Mouse (Mus musculus) retina, postnatal 1 day (tissue): ENCODE data around the gene Mapt.

ENCODE experiments used
- DNase-seq: peaks from one replicate; pipeline ENCODE4 v3.0.0-alpha.2; 2012

The Mapt gene

GRCm38 (mm10) chr11:104317631-104318030 lies 86.4 kb downstream of the Mapt start:
- no peak for DNase-seq

DNA sequence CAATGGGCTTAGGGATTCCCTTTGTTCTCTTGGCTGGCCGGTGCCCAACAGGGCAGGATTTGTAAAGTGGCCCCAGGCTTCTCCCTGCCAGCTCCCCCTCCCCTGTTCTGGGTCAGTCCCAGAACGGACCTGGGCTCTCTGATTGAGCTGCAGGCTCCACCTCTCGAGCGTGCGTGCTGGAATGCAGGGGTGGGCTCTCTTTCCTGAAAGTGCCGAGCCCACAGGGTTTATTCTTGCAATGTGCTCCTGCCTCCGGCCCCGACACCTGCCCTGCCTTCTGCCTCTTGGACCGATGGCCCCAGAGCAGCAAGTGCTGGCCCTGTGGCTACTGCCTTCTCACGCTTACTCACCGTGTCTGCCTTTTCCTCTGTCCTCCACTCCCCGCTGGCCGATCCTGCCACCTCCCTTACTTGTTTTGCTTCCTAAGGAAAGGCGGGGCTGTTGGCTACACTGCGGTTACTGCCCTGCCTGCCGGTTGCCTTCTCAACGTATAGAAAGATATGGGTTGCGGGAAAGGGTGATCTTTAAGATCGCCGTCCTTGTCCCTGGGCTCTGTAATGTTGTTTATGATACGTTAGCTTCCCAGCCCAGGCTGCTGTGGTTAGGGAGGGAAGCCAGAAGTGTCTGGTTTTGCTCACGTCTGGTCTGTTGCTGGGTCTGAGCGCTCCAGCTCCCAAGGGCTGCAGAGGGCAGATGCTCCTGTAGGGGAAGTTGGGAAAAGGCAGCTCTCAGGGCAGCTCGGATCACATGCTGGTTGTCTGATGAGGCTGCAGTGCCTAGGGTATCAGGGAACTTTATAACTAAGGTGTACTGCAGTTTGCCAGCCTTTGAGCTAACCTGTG lies 88.0 kb downstream of the Mapt start:
- peak; percentile 79 for DNase-seq

GRCm38 (mm10) chr11:104320511-104320910 lies 89.3 kb downstream of the Mapt start:
- DNase-seq = peak; percentile 87

DNA sequence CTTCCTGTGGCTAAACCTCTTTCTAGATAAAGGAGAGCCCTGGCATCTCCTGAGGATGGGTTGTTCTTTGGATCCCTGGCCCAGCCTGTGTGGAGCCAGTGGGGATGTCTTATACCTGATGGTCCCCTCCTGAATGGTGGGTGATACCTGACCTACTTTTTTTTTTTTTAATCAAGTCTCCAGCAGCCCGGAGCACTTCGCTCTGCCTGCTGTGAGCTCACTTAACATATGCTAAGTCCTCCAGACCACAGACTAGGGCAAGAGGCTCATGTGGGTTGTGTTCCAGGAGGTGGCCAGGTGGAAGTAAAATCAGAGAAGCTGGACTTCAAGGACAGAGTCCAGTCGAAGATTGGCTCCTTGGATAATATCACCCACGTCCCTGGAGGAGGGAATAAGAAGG lies 91.0 kb downstream of the Mapt start:
- DNase-seq = no peak

DNA sequence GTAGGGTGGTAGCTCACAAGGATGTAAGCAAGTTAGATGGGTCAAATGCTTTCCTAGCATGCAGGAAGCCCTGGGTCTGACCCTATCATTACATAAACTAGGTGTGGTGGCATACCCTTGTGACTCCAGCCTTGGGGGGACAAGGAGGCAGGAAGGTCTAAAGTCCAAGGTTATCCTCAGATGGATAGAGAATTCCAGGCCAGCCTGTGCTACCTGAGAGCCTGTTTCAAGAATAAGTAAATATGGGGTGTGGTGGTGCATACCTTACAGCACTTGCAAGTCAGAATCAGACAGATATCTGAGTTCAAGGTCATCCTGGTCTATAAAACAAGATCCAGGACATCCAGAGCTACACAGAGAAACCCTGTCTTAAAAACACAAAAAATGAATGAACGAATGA lies 96.3 kb downstream of the Mapt start:
- no peak for DNase-seq

GRCm38 (mm10) chr11:104327946-104328345 lies 96.8 kb downstream of the Mapt start:
- no peak for DNase-seq

DNA sequence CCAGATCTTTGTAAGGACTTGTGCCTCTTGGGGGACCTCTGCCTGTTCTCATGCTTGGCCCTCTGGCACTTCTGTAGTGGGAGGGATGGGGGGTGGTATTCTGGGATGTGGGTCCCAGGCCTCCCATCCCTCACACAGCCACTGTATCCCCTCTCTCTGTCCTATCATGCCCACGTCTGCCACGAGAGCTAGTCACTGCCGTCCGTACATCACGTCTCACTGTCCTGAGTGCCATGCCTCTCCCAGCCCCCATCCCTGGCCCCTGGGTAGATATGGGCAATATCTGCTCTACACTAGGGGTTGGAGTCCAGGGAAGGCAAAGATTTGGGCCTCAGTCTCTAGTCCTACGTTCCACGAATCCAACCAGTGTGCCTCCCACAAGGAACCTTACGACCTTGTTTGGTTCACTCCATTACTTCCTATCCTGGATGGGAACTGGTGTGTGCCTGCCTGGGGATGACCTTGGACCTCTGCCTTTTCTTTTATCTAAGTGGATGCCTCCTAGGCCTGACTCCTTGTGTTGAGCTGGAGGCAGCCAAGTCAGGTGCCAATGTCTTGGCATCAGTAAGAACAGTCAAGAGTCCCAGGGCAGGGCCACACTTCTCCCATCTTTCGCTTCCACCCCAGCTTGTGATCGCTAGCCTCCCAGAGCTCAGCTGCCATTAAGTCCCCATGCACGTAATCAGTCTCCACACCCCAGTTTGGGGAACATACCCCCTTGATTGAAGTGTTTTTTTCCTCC lies 98.2 kb downstream of the Mapt start:
- DNase-seq = no peak

DNA sequence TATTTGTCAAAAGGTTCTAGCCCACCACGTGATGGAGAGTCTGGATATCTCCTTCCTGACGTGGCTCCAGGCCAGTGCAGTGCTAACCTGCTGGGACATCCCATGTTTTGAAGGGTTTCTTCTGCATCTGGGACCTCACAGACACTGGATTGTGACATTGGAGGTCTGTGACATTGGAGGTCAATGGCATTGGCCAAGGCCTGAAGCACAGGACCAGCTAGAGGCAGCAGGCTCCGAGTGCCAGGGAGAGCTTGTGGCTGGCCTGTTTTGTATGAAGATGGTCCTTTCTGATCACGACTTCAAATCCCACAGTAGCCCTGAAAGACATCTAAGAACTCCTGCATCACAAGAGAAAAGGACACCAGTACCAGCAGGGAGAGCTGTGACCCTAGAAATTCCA lies 99.0 kb downstream of the Mapt start:
- DNase-seq = no peak

GRCm38 (mm10) chr11:104331208-104331607 lies 100.0 kb downstream of the Mapt start:
- DNase-seq = no peak

DNA sequence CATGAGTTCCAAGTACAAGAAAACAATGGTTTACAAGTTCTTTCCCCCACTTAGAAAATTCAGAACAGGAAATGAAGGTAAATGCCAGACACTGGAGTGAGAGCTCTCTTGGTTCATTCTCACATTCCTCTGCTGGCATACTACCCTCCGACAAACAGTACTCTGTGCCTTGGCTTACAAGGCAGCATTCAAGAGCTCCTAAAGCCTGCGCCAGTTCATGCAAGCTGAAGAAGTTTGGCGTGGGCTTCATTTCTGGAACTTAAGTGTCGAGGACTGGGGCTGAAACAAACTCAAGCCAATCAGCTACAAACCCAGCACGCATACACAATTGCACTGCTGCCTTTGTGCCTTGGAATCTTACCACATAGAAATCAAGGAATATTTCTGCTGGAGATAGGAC lies 100.9 kb downstream of the Mapt start:
- no peak for DNase-seq

- DNase-seq = no peak
Measured at GRCm38 (mm10) chr11:104334115-104334514, 102.9 kb downstream of the Mapt start.

DNA sequence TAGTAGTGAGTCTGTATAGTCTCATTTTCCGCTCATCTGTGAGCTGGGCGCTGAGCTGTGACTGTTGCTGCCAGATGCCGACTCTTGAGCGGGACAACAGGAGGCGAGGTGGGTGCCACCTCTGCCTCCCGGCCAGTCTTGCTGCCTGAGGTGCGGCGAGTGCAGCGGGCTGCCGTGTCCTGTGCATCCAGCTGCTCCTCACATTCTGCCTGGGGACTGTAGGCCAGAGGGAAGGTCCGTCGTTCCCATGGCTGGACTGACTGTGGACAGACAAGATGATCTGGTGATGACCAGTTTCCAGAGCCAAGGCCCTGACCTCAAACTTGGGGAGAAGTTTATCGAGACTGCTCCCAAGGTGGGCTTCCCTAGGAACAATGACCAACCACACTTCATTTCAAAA lies 103.8 kb downstream of the Mapt start:
- no peak for DNase-seq

GRCm38 (mm10) chr11:104346931-104347330 lies 115.7 kb downstream of the Mapt start:
- DNase-seq = peak; percentile 46

GRCm38 (mm10) chr11:104361790-104362189 lies 130.6 kb downstream of the Mapt start:
- DNase-seq = no peak

- DNase-seq = no peak
Measured at GRCm38 (mm10) chr11:104362704-104363103, 131.5 kb downstream of the Mapt start.

DNA sequence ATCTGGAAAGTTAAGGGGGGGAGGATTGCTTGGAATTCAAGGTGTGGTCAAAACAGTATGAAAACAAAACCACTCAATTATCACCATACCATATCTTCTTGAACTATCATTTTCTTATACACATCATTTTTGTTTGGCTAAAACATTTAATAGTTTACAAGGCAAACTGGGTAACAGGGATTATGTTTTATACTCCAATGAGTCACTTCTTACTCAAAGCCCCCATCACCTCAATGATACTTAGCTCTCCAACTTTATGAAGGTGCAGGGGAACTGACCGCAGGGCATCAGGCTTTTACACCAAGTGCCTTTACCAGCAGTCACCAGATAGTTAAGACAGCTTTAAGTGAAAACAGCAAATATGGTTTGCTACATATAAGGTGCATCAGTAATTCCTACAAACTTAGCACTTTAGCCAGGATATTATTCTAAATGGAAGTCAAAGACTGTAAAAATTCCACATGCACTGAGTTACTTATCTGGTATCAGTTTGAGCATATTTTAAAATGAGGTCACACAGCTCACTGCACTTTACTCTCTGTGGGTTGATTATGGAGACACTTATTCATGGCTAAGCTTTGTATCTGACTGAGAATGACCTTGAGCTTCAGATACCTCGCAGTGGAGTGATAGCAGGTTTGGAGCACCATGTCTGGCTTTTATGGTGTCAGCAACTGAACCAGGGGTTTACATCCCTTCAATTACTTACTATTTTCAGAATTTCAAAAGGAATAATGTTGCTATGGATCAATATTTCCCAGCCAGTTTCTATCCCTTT lies 132.8 kb downstream of the Mapt start:
- DNase-seq = no peak

DNA sequence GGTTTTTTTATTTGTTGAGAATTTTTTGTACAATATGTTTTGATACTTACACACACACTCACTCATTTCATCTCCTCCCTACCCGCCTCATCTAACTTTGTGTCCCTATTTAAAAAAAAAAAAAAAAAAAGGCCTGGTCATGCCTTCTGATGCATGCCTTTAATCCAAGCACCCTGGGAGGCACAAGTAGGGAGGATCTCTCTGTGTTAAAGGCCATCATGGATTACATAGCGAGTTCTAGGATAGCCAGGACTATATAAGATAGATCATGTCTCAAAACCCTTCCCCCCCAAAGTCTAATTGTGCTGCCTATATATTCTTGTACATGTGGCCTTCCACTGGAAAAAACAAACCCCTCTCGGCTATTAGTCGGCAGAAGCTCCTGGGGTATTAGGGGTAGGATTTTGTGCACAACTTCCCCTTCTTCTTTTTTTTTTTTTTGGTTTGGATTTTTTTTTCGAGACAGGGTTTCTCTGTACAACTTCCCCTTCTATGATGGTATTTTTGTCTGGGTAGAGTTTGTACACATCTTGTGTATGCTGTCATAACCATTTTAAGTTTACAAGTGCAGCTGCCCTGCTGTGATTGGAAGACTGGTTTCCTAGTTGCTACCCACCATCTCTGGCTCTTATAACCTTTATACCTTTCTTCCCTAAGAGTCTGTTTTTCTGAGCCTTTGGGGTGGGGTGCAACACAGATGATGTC lies 136.4 kb downstream of the Mapt start:
- no peak for DNase-seq

DNA sequence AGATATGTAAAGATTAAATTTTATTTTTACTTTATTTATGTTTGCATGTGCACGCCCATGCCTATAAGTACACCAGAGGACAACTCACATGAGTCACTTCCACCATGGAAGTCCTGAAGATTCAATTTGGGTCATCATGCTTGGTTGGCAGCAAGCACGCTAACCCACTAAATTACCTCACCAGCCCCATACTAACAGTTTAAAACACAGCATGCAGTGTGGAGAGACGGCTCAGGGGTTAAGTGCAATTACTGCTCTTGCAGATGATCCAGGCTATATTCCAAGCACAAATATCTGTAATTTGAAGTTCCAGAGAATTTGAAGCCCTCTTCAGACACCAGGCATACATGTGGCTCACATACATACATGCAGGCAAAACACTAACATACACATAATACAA lies 145.1 kb downstream of the Mapt start:
- peak; percentile 53 for DNase-seq

DNA sequence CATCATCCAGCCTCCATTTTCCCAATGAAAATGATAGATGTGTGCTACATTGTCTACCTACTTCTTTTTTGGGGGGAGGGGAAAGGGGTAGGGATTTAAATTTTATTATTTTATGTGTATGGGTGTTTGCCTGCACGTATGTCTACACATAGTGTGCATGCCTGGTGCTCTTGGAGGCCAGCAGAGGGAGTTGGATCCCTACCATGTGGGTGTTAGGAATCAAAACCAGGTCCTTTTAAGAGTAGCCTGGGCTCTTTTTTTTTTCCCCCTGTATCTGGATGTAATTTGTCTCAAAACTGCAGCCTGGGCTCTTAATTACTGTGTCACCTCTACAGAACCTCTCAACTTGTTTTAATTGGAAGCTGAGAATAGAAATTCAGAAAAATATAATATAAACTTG lies 148.4 kb downstream of the Mapt start:
- DNase-seq = no peak
